In genomic region chr4:105895116-105895515, GRCm38 (mm10) we compare ENCODE assay signal across 18 mouse cellular contexts.
"Had no signal": no experiment of that assay in that cellular context is flagged by ENCODE, and none has a peak within 500 bp of the region (broad histone marks: within the 10 kb centered on the region; RNA-seq: fewer than 3 reads in every experiment).

No protein-coding gene starts in this region.

- H3K4me1 ChIP-seq: lung, embryonic 15.5 days; midbrain, embryonic 13.5 days; midbrain, embryonic 15.5 days; neural tube, embryonic 12.5 days; stomach, embryonic 15.5 days had no signal

- H3K4me2 ChIP-seq: lung, embryonic 15.5 days; midbrain, embryonic 11.5 days; midbrain, embryonic 13.5 days; midbrain, embryonic 15.5 days; neural tube, embryonic 12.5 days; stomach, embryonic 15.5 days had no signal

- H3K27ac ChIP-seq: lung, embryonic 15.5 days; macrophage; midbrain, embryonic 13.5 days; midbrain, embryonic 15.5 days; neural tube, embryonic 12.5 days; stomach, embryonic 15.5 days; stomach, postnatal 0 days had no signal

- H3K9ac ChIP-seq: liver, postnatal 0 days; lung, embryonic 15.5 days; midbrain, embryonic 13.5 days; midbrain, embryonic 15.5 days; neural tube, embryonic 12.5 days; stomach, embryonic 15.5 days had no signal

- H3K27me3 ChIP-seq: lung, embryonic 15.5 days; megakaryocyte, embryonic 14.5 days; midbrain, embryonic 13.5 days; midbrain, embryonic 15.5 days; neural tube, embryonic 12.5 days; stomach, embryonic 15.5 days had no signal

- ATAC-seq: liver, postnatal 0 days; lung, postnatal 0 days; midbrain, embryonic 13.5 days; midbrain, embryonic 15.5 days had no signal

- H3K9me3 ChIP-seq: lung, embryonic 15.5 days; megakaryocyte, embryonic 14.5 days; midbrain, embryonic 13.5 days; midbrain, embryonic 15.5 days; neural tube, embryonic 12.5 days; stomach, embryonic 15.5 days had no signal

- H3K4me3 ChIP-seq: lung, embryonic 15.5 days; megakaryocyte, embryonic 14.5 days; midbrain, embryonic 13.5 days; midbrain, embryonic 15.5 days; neural tube, embryonic 12.5 days; stomach, embryonic 15.5 days had no signal

- H3K36me3 ChIP-seq: lung, embryonic 15.5 days; midbrain, embryonic 13.5 days; midbrain, embryonic 15.5 days; neural tube, embryonic 12.5 days; stomach, embryonic 15.5 days had no signal

- DNase-seq: liver, postnatal 0 days; lung, adult 2 months; lung, postnatal 14 days; lung, postnatal 36 days; right cerebral cortex, postnatal 14 days; thymus, adult 2 months; thymus, postnatal 25 days; thymus, postnatal 4 days had no signal
